Mouse (Mus musculus) stomach, embryonic 16.5 days (tissue): ENCODE measurements around the gene Pla2g1b. TPM values are rescaled to one million over a fixed set of nuclear protein-coding genes. Genes with fewer than 3 reads are reported as not detected.

Experiments used
- ATAC-seq: fragments of 200-750 bp; cut with Nextera tagmentation; 2 replicates; pipeline ENCODE4 v1.8.0; 2017; ENCODE audit warnings: moderate number of reproducible peaks, moderate TSS enrichment; ENCODE audit not compliant: insufficient read depth, low FRiP score
- H3K27ac ChIP-seq: fragments of 300-500 bp; sonication (generic); 2 replicates; pipeline ENCODE4 v1.5.1; 2014; ENCODE audit warnings: low read length
- H3K27me3 ChIP-seq: fragments of 300-500 bp; sonication (generic); 2 replicates; pipeline ENCODE4 v1.6.1; 2014; ENCODE audit warnings: low read length, control low read depth, mixed read lengths; ENCODE audit not compliant: control insufficient read depth, insufficient read depth
- H3K36me3 ChIP-seq: fragments of 300-500 bp; sonication (generic); 2 replicates; pipeline ENCODE4 v1.6.1; 2014; ENCODE audit warnings: low read length; ENCODE audit not compliant: control insufficient read depth, insufficient read depth
- H3K4me1 ChIP-seq: fragments of 300-500 bp; sonication (generic); 2 replicates; pipeline ENCODE4 v1.6.1; 2014; ENCODE audit warnings: low read length, control low read depth, mixed read lengths; ENCODE audit not compliant: control insufficient read depth, insufficient read depth
- H3K4me2 ChIP-seq: fragments of 300-500 bp; sonication (generic); 2 replicates; pipeline ENCODE4 v1.6.1; 2014; ENCODE audit warnings: low read depth, low read length, mixed read lengths
- H3K4me3 ChIP-seq: fragments of 300-500 bp; sonication (generic); replicated peaks from 2 replicates; pipeline ENCODE4 v1.5.1; 2014; ENCODE audit warnings: mild to moderate bottlenecking, low read length
- H3K9ac ChIP-seq: fragments of 300-500 bp; sonication (generic); 2 replicates; pipeline ENCODE4 v1.6.1; 2014; ENCODE audit warnings: low read length
- H3K9me3 ChIP-seq: fragments of 300-500 bp; sonication (generic); replicated peaks from 2 replicates; pipeline ENCODE4 v1.6.1; 2016; ENCODE audit warnings: low read length, control low read depth; ENCODE audit not compliant: control insufficient read depth
- WGBS: fragments of 180-500 bp; shearing (Covaris S2); extraction: QIAGEN DNeasy Blood & Tissue Kit; methylation state at CpG from one replicate; pipeline ENCODE4 v1.1.7; 2014; 5-methylcytosine and 5-hydroxymethylcytosine counted together
- polyA plus RNA-seq: library from polyadenylated mRNA; unstranded; fragments of >200 nt; fragmentation: Nextera tagmentation; extraction: Ambion mirVana; gene quantifications from 2 replicates; pipeline ENCODE4 v1.2.1, GENCODE M21; 2015

The Pla2g1b gene
- polyA plus RNA-seq, 1 experiment from 2014 or later = 16.6 TPM

GRCm38 (mm10) chr5:115433191-115433590, 32.9 kb upstream of the Pla2g1b start:
- Histone ChIP-seq H3K36me3 (0 out of 2 replicates have a peak, but pooled peaks cover 3% of the 10 kb centered on the region), H3K4me3 (no peak overlapping the region), H3K9ac (no peak overlapping the region), H3K4me2 (no peak overlapping the region), H3K4me1 (peaks cover 52% of the 10 kb centered on the region), H3K27me3 (no peaks in the 10 kb centered on the region; the same call in 1 of the 2 replicates), H3K9me3 (no peaks in the 10 kb centered on the region), H3K27ac (no peak overlapping the region)
- ATAC-seq = no peak
- 75% methylated on average over 8 of the region's 8 CpGs for WGBS

GRCm38 (mm10) chr5:115434280-115434852, 31.7 kb upstream of the Pla2g1b start:
- 0 out of 2 replicates have a peak, but pooled peaks cover 3% of the 10 kb centered on the region for H3K36me3 ChIP-seq
- no peak for ATAC-seq
- WGBS = 64% methylated on average over 11 of the region's 11 CpGs
- no peak overlapping the region for H3K9ac ChIP-seq
- no peak overlapping the region for H3K27ac ChIP-seq
- no peaks in the 10 kb centered on the region for H3K9me3 ChIP-seq
- peaks cover 46% of the 10 kb centered on the region for H3K4me1 ChIP-seq
- no peak overlapping the region for H3K4me2 ChIP-seq
- H3K27me3 ChIP-seq = no peaks in the 10 kb centered on the region
- no peak overlapping the region for H3K4me3 ChIP-seq

GRCm38 (mm10) chr5:115434853-115435754, 31.0 kb upstream of the Pla2g1b start:
- no peak for ATAC-seq
- 66% methylated on average over 15 of the region's 15 CpGs for WGBS
- no peaks in the 10 kb centered on the region for H3K9me3 ChIP-seq
- H3K27ac ChIP-seq = peak overlapping the region; percentile 93
- no peak overlapping the region for H3K4me3 ChIP-seq
- no peak overlapping the region for H3K4me2 ChIP-seq
- H3K4me1 ChIP-seq = peaks cover 46% of the 10 kb centered on the region
- H3K27me3 ChIP-seq = no peaks in the 10 kb centered on the region
- H3K9ac ChIP-seq = peak overlapping the region; percentile 80
- H3K36me3 ChIP-seq = 0 out of 2 replicates have a peak, but pooled peaks cover 3% of the 10 kb centered on the region

- ATAC-seq = no peak
- Histone ChIP-seq H3K27ac (peak overlapping the region; percentile 93), H3K4me2 (peak overlapping the region; percentile 73), H3K9ac (peak overlapping the region; percentile 80), H3K9me3 (no peaks in the 10 kb centered on the region), H3K27me3 (no peaks in the 10 kb centered on the region), H3K36me3 (0 out of 2 replicates have a peak, but pooled peaks cover 3% of the 10 kb centered on the region), H3K4me1 (peaks cover 43% of the 10 kb centered on the region), H3K4me3 (peak overlapping the region; percentile 46)
- 28% methylated on average over 8 of the region's 8 CpGs for WGBS
Observed at GRCm38 (mm10) chr5:115435755-115436379, 30.2 kb upstream of the Pla2g1b start.

- Histone ChIP-seq H3K9ac (peak overlapping the region; percentile 80), H3K36me3 (0 out of 2 replicates have a peak, but pooled peaks cover 3% of the 10 kb centered on the region), H3K9me3 (no peaks in the 10 kb centered on the region), H3K4me1 (peaks cover 39% of the 10 kb centered on the region), H3K27ac (peak overlapping the region; percentile 93), H3K4me3 (peak overlapping the region; percentile 46), H3K4me2 (peak overlapping the region; percentile 73), H3K27me3 (no peaks in the 10 kb centered on the region)
- peak; percentile 81; the same call in 1 of the 2 replicates for ATAC-seq
- WGBS = under 1% methylated on average over 43 of the region's 43 CpGs
Observed at GRCm38 (mm10) chr5:115436421-115437124, 29.5 kb upstream of the Pla2g1b start.

GRCm38 (mm10) chr5:115437242-115437944, 28.7 kb upstream of the Pla2g1b start:
- Histone ChIP-seq H3K9me3 (no peaks in the 10 kb centered on the region), H3K4me2 (no peak overlapping the region), H3K4me3 (peak overlapping the region; percentile 46), H3K27ac (peak overlapping the region; percentile 93), H3K36me3 (0 out of 2 replicates have a peak, but pooled peaks cover 3% of the 10 kb centered on the region), H3K4me1 (peaks cover 33% of the 10 kb centered on the region), H3K9ac (peak overlapping the region; percentile 80; the same call in 1 of the 2 replicates), H3K27me3 (no peaks in the 10 kb centered on the region)
- ATAC-seq = no peak
- 68% methylated on average over 7 of the region's 7 CpGs for WGBS

GRCm38 (mm10) chr5:115437945-115438315, 28.1 kb upstream of the Pla2g1b start:
- H3K9ac ChIP-seq = no peak overlapping the region

GRCm38 (mm10) chr5:115438667-115439066, 27.4 kb upstream of the Pla2g1b start:
- WGBS = 62% methylated on average over 7 of the region's 7 CpGs
- Histone ChIP-seq H3K9me3 (no peaks in the 10 kb centered on the region), H3K4me3 (no peak overlapping the region), H3K4me2 (no peak overlapping the region), H3K9ac (no peak overlapping the region), H3K27me3 (no peaks in the 10 kb centered on the region), H3K36me3 (0 out of 2 replicates have a peak, but pooled peaks cover 3% of the 10 kb centered on the region), H3K27ac (no peak overlapping the region), H3K4me1 (peaks cover 33% of the 10 kb centered on the region)
- ATAC-seq = no peak

More at GRCm38 (mm10) chr5:115437945-115438315, 28.1 kb upstream of the Pla2g1b start:
- no peak overlapping the region for H3K27ac ChIP-seq
- H3K9me3 ChIP-seq = no peaks in the 10 kb centered on the region
- no peak for ATAC-seq
- 35% methylated on average over 2 of the region's 2 CpGs for WGBS
- peaks cover 33% of the 10 kb centered on the region for H3K4me1 ChIP-seq
- H3K36me3 ChIP-seq = 0 out of 2 replicates have a peak, but pooled peaks cover 3% of the 10 kb centered on the region
- H3K27me3 ChIP-seq = no peaks in the 10 kb centered on the region
- H3K4me3 ChIP-seq = no peak overlapping the region
- H3K4me2 ChIP-seq = no peak overlapping the region
